Mouse (Mus musculus) large intestine, adult 2 months (tissue): ENCODE measurements around the gene Mef2b. TPM values are rescaled to one million over a fixed set of nuclear protein-coding genes. Genes with fewer than 3 reads are reported as not detected.

Experiments
- DNase-seq: peaks from one replicate; pipeline ENCODE4 v3.0.0-alpha.2; 2012; ENCODE audit warnings: low read depth, low spot score
- WGBS: fragments of 180-500 bp; shearing (Covaris S2); methylation state at CpG from one replicate; pipeline ENCODE4 v1.1.7; 2018; 5-methylcytosine and 5-hydroxymethylcytosine counted together
- polyA plus RNA-seq: library from polyadenylated mRNA; depleted of rRNA; stranded (reverse); fragments of >200 nt; gene quantifications from 2 replicates; pipeline ENCODE4 v1.2.3, GENCODE M21; 2012

Mef2b gene
- polyA plus RNA-seq, 1 experiment, result 4.9 TPM

DNA sequence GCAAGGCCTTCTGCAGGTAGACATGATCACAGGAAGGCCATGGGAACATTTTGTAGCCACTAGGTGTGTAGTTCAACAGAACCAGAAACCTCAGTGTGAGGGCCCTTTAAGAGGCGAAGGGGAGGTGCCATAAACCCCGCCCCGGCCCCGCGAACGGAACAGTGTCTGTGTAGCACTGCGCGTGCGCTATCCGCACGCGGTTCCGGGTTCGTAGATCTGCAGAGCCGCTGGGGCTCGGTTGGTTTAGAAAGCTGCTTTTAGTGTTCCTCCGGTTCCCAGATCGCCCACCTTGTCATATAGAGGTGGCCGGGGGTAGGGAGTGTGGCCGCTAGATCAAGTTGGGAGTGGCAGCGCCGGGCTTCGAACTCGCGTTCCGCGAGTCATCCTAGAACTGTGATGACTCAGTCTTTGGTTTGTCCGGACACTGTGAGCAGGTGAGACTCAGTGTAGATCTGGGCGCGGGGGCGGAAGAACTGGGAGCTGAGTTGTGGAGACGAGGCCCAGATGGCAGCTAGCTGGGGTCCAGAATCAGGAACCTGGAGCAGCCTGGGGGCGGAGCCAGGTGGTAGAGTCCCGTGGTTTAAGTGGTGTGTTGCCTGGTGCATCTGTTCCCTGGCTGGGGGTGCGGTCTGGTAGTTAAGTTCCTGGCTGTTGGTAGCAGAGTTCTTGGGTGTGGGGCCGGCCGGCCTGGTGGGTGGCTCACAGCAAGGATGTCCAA lies 8.2 kb upstream of the Mef2b start, which contains the start of gene Nr2c2ap:
Nr2c2ap (plus strand) TSS at position 168 of the 718 bp plus-strand sequence.
- 1% methylated on average over 37 of the region's 37 CpGs for WGBS
- DNase-seq, result peak; percentile 76

DNA sequence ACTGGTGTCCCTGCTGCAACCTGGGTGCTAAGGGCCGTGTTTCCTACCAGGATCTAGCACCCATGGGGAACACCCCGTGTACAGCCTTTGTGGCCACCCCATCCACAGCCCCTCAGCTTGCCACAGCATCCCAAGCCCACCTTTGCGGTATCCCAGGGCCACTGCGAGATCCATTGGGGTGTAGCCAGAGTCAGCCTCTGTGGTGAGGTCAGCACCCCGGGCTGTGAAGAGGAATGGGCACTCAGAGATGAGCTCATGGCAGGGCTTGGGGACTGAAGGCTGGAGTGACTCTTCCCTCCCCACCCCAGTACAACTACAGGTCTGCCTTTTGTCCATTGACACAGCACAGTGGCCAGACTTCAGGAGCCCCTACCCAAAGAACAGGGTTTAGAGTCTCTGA lies 5.4 kb upstream of the Mef2b start:
- WGBS, result 90% methylated on average over 5 of the region's 5 CpGs
- DNase-seq, result no peak

DNA sequence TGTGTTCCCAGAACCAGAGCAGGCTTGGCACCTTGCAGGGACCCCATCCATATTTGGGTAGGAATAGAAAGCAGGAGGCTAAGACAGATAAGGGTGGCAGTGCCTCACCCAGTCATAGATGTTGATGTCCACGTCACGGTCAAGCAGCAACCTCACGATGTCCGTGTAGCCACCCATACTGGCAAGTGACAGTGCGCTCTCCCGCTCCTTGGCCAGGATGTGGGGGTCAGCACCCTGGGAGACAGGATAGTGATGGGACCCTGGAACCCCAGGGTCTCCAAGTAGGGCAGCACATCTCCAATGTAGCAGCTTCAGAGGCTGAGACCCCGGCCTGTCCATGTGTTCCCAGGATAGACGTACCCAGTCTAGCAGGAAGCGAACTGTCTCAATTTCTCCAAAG lies 4.6 kb upstream of the Mef2b start:
- 95% methylated on average over 9 of the region's 9 CpGs for WGBS
- no peak for DNase-seq

DNA sequence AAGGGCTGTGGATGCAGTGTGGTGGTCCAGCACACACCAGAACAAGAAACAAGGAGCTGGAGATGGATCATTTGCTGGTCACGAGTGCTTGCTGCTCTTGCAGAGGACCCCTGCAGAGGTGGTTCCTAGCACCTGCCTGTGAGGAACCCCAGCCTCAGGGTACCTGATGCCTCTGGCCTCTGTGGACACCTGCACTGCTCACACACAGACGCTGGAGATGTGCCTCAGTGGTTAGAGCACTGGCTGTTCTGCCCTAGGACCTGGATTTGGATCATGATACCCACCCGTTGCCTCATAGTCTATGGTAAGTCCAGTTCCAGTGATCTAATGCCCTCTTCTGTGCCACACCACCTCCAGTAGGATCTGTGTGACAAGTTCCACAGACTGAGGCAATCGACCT lies 2.9 kb upstream of the Mef2b start:
- WGBS, result 86% methylated on average over 4 of the region's 4 CpGs
- no peak for DNase-seq

DNA sequence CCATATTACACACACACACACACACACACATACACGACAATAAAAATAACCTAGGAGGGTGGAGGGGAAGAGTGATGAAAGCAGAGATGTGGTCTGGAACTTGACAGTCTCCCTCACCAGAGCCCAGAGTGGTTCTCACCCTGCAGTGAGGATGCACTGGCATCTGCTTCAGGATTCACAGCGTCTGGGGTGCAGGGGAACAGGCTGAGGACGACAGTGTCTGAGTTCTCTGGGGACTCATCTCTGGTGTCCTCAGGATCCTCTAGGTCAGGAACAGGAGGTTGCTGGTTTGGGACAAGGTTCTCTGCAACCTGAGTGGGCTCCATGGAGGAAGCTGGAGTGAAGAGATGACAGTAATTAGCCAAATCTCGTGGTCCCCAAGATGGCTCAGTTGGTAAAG lies 1.6 kb upstream of the Mef2b start:
- WGBS, result 71% methylated on average over 4 of the region's 4 CpGs
- no peak for DNase-seq

DNA sequence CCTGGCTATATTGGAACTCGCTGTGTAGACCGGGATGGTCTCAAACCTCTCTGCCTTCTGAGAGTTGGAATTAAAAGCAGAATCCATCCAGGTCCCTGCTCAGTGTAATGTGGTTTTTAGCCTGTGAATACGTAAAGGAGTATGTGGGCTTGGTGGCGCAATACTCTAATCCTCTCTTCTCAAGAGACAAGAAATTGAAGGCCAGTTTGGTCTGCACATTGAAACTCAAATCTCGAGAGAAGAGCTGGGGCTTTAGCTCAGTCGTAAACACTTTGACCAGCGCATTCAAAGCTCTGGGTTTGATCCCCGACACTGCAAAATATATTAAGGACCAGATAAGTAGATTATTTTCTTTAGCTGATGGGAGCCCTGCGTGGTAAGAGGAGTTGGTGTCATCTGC lies 470 bp downstream of the Mef2b start:
- DNase-seq, result no peak
- 2% methylated on average over 9 of the region's 9 CpGs for WGBS

DNA sequence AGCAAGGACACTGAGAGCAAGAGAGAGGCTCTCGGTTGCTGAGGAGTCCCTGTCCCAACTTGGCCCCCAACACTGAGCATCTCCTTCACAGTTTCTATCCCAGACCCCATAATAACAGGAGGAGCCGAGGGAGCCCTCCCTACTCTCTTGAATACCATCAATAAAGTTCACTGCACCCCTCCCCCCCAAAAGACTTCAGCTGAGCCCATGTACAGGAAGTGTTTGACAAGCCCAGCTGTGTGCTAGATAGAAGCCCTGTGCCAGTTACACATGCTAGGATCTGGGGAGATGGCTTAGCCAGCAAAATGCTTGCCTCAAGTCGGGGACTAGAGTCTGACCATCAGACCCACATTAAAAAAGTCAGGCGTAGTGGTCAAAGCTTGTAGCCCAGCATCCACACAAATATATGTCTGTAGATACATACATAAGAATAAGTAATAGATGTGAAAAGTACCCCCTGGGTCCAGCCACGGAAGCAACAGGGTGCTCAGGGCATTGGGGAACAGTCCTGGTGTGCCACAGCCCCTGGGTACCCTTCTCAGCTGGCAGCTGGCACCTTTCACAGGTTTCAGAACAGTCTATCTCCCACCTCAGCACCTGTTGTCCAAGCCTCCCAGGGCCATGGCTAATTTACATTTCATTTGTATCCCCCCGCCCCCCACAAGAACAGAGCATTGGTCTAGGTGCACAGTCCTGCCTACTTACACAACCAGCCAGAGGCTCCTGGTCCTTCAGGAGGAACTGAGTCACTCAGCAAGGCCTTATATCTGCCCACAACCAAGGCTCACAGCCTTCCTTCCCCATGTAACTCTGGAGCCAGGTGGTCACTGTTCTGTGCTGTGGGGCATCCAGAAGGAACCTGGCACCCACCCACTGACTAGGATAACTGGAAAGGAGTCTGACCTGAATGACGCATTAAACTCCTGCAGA lies 8.4 kb downstream of the Mef2b start:
- DNase-seq, result no peak
- 77% methylated on average over 7 of the region's 7 CpGs for WGBS

DNA sequence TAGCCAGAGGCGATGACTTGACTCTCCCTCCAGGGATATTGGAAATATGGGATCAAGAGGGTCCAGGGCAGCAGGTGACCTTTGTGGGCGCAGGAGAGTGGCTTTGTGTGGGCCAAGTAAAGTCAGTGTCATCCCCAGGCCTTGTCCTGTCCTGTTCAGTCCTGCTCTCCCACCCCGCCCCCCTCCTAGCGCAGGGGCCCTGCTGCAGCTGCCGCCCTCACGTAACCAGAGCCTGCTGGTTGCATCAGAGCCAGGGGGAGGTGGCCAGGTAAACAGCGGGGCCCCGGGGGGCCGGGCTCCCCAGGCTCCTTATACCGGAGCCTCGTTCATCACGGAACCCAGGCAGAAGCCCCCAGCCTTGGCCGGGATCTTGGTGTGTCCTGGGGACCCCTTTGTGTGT lies 10.6 kb downstream of the Mef2b start:
- no peak for DNase-seq
- 20% methylated on average over 13 of the region's 13 CpGs for WGBS

DNA sequence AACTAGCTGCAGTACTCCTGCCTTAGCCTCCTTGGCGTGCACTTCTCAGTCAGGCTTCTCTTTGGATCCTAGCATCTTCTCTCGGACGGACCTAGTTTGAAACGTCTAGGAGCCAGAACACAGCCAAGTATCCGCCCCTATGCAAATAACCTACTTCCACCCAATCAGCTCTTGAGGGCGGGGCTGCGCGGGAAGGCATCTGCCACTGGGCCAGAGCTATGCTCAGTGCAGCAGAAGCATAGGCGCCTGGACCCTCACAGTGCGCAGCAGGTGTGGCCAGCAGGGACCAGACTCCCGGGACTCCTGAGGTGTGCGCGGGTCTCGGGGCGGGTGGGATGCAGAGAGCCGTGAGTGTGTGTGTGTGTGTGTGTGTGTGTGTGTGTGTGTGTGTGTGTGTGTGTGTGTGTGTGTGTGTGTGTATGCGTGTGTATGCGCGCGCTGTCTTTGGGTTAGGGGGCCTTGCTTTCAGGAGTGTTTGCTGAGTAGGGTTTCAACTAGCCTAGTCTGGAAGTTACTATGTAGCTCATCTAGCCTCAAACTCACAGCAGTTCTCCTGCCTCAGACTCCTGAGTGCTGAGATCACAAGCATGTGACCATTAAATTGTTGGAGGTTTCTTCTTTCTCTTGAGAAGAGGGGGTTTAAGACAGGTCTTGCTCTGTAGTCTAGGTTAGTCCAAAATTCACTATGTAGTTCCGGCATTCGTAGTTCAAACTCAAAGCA lies 13.2 kb downstream of the Mef2b start:
- DNase-seq, result peak; percentile 51
- 11% methylated on average over 22 of the region's 22 CpGs for WGBS

DNA sequence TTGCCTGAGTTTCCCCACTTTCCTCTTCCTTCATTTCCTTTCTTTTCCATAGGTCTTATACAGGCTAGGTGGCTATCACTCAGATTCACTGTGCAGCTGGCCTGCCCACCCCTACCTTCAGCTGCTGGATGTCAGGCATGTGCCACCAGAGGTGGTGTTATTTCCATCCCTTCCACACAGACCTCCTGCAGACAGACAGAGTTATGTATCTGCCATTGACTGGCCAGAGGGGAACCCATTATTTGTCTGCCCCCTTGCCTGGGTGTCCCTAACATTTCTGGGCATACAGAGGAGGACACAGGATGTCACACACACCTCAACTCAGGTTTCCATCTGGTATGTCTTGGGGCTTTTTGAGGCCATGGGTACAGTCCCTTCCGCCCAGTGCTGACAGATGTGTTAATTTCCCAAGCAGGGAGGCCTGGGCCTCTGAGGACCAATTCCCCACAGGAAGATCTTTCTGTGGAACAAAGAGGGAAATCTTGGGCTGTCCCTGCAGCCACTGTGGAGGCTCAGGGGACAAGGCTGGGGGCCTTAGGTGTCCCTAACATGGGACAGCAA lies 17.8 kb downstream of the Mef2b start:
- 96% methylated on average over 1 of the region's 1 CpGs for WGBS
- no peak for DNase-seq

DNA sequence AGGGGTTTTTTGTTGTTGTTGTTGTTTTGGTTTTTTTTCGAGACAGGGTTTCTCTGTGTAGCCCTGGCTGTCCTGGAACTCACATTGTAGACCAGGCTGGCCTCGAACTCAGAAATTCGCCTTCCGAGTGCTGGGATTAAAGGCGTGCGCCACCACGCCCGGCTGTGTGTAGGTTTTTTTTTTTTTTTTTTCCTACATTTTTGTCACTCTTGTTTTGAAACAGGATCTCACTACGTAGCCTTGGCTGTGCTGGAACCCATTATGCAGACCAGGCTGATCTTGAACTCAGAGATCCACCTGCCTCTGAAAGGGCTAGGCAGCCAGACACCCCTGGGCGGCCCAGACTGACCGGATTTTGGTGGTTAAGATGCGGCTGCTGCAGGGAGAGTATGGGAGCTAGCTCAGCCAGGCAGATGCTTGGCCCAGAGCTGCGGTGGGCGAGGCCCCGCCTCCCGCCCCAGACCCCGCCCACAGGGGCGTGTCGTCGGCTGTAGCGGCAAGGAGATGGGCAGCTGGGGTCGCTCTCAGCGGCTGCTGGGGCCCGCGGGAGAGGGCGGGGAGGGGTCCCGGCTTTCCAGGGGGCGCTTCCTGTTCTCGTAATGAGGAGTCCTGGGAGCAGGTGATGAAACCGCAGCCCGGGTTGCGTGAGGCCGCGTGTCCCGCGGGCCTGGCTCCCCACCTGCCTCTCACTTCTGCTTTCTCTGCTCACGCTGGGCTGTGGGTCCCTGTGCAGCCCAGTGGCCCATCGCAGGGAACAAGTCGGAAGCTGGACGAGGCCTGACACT lies 18.8 kb downstream of the Mef2b start:
- WGBS, result 8% methylated on average over 40 of the region's 40 CpGs

DNA sequence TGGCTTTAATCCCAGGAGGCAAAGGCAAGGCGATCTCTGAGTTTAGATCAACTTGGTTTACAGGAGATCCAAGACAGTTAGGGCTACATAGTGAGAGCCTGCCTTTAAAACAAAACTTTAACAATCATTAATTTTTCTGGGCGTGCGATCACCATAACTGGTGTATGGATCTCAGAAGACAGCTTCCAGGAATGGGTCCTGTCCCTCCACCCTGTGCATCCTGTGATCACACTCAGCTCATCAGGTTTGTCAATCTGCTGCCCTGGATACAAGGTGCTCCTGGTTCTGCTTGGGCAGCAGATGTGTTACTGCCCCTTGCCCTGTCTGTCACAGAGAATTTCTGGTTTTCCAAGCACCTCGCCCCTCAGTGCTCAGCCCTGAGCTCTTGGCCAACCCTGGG lies 19.7 kb downstream of the Mef2b start:
- WGBS, result 63% methylated on average over 4 of the region's 4 CpGs
- no peak for DNase-seq

More for the DNA sequence above, 18.8 kb downstream of the Mef2b start:
- no peak for DNase-seq

DNA sequence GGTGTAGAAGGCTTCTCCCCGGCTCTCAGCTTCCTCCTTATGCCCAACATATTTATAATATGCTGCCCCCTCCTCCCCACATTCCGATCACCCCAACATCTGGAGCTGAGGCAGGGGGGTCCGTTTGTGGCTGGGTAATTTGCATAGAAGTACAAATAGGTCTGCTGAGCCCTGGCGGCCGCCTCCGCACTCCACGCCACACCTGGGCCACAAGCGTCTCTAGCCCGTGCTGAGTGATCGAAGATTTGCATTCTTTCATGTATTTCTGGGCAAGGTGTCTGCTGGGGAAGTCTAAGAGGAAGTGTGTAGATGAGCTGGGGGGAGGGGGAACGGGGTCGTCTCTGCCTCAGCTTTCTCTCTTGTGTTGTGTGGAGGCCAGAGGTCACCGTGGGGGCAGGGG lies 20.5 kb downstream of the Mef2b start:
- no peak for DNase-seq
- 55% methylated on average over 13 of the region's 13 CpGs for WGBS

DNA sequence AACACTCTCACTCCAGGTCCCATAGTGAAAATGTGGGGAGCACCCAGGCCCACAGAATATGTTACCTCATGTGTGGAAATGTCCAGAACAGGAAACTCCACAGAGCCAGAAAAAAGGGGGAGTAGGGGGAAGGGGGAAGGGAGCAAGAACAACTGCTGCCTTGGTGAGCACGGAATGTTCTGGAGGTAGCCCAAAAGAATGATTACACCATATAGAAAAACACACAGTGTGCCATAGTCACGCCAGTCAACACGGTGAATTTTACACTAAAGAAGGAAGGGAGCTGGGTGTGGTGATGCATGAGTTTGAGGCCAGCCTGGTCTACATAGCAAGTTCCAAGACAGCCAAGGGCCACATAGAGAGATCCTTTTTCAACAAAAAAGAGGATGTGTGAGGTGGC lies 23.8 kb downstream of the Mef2b start:
- WGBS, result 69% methylated on average over 3 of the region's 3 CpGs

DNA sequence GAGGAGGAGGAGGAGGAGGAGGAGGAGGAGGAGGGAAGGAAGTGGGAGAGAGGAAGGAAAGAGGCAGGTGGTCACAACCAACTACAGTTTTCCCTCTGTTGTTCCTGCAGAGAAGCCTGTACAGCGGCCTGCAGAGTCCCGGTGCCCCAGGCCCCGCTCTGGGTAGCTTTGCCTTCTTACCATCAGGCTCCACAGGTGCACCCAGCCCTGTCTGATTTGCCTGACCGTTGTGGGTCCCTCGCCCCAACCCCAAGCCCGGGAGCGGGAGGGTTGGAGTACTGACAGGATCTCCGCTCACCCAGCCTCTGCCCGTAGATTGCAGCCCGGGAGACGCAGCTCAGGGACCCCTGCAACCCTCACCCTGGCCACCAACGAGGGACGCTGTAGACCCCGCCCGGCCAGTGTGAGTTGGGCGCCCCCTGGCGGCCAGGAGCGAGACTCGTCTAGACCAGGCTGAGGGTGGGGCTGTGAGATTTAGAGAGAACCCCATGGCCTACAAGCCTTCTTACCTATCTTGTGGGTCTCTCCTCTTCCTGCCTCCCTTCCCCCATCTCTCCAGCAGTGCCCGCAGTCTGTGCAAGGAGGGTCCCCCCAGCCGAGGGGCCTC lies 27.1 kb downstream of the Mef2b start:
- 3% methylated on average over 21 of the region's 21 CpGs for WGBS

More for the DNA sequence above, 23.8 kb downstream of the Mef2b start:
- DNase-seq, result no peak

DNA sequence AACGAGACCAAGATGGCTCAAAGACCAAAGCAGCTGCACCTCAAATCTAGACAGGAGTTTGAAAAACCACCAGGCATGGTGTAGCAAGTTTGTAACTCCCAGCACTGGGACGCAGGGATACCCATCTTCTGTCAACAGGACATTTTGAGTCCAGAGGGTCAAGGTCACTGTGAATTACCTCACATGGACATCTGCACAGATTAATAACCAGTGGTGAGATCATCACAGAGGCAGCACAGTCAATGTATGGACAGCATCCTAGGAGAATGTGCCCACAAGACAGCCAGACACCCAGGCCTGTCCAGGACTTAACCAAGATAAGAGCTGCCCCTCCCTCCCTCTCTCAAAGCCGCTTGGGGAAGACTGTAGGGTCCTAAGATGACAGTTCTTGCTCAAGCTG lies 30.6 kb downstream of the Mef2b start:
- DNase-seq, result no peak
- 80% methylated on average over 3 of the region's 3 CpGs for WGBS

More for the DNA sequence above, 27.1 kb downstream of the Mef2b start:
- DNase-seq, result no peak

DNA sequence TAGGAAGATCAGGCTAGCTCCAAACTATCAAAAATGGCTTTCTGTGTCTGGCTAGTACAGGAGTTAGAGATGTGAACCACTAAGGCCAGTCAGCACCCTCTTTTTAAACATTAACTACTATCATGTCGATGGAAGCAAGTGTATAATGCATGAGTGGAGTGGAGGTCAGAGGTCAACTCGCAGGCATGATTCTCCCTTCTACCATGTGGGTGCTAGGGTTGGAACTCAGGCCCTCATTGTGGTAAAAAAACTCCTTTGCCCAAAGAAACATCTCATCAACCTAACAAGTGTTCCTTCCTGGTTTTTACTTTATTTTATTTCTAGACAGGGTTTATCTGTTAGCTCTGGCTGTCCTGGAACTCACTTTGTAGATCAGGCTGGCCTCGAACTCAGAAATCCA lies 31.2 kb downstream of the Mef2b start:
- 53% methylated on average over 3 of the region's 3 CpGs for WGBS

DNA sequence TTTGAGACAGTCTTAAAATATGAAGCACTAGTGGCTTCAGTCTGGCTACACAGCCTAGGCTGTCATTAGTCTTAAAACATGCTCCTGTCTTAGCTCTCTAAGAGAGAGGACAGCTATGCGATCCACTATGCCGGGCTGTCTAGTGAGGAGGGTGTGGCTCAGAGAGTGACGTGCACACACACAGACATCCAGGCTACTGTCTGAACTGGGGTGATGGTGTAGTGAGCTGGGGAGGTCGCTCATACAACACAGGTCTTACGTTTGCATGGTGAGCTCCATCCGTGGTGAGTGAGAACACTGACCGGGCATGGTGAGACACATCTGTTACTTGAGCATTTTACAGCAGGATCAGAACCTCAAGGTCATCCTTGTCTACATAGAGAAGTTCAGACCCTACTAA lies 31.7 kb downstream of the Mef2b start:
- no peak for DNase-seq
- 59% methylated on average over 7 of the region's 7 CpGs for WGBS

More for the DNA sequence above, 31.2 kb downstream of the Mef2b start:
- DNase-seq, result no peak
